12 mouse cellular contexts compared by ENCODE assay signal in genomic region chr6:37064214-37064830, GRCm38 (mm10).
DNase-seq lines count a peak whose midpoint lies in the region; ATAC-seq lines count a peak whose summit lies in the region.
"Had no signal": no experiment of that assay in that cellular context is flagged by ENCODE, and none has a peak within 500 bp of the region (broad histone marks: within the 10 kb centered on the region; RNA-seq: fewer than 3 reads in every experiment).

No protein-coding gene starts in this region.

- H3K27me3 ChIP-seq in heart, embryonic 15.5 days, result no peaks in the 10 kb centered on the region
- no peaks in the 10 kb centered on the region for H3K27me3 ChIP-seq in megakaryocyte, embryonic 14.5 days (replicated peaks)

- peak; percentile 83 for ATAC-seq in heart, embryonic 15.5 days (replicated peaks; ENCODE audit: insufficient number of reproducible peaks, insufficient read depth, low FRiP score, low read depth)
- ATAC-seq in megakaryocyte, adult 5-6 weeks (ENCODE audit: poor library complexity, severe bottlenecking), result no peak
- peak; percentile 54 to 56; a peak in 3 of 4 replicates for ATAC-seq in hematopoietic stem cell, adult 5-6 weeks (replicated peaks in 1 of 2; ENCODE audit: insufficient read depth in 1 of 2, low FRiP score in 2 of 2, low TSS enrichment in 1 of 2, low read depth in 1 of 2, poor library complexity in 2 of 2, severe bottlenecking in 2 of 2)
- ATAC-seq: intestine, embryonic 16.5 days had no signal

- H3K9ac ChIP-seq in heart, embryonic 15.5 days, result no peak overlapping the region

- no peaks in the 10 kb centered on the region for H3K36me3 ChIP-seq in heart, embryonic 15.5 days
- H3K36me3 ChIP-seq in megakaryocyte, embryonic 14.5 days (replicated peaks; ENCODE audit: low read length), result no peaks in the 10 kb centered on the region
- H3K36me3 ChIP-seq: forebrain, embryonic 10.5 days had no signal

- no peak overlapping the region for H3K4me3 ChIP-seq in heart, embryonic 15.5 days
- H3K4me3 ChIP-seq in megakaryocyte, embryonic 14.5 days (replicated peaks), result peak overlapping the region; percentile 76
- H3K4me3 ChIP-seq: forebrain, embryonic 10.5 days had no signal

- H3K27ac ChIP-seq in heart, embryonic 15.5 days, result peak overlapping the region; percentile 29; the same call in 1 of the 2 replicates
- H3K27ac ChIP-seq: forebrain, embryonic 10.5 days had no signal

- 0 out of 2 replicates have a peak, but pooled peaks cover 9% of the 10 kb centered on the region for H3K4me1 ChIP-seq in heart, embryonic 15.5 days (replicated peaks)
- peaks cover 54% of the 10 kb centered on the region for H3K4me1 ChIP-seq in megakaryocyte, embryonic 14.5 days
- H3K4me1 ChIP-seq: forebrain, embryonic 10.5 days had no signal

- no peaks in the 10 kb centered on the region for H3K9me3 ChIP-seq in heart, embryonic 15.5 days (replicated peaks)
- H3K9me3 ChIP-seq in megakaryocyte, embryonic 14.5 days, result no peaks in the 10 kb centered on the region
- H3K9me3 ChIP-seq: forebrain, embryonic 10.5 days had no signal

- DNase-seq in heart, postnatal 4 days, result no peak
- peak; percentile 20 for DNase-seq in mesoderm, embryonic 11.5 days (ENCODE audit: low read depth, low spot score)
- DNase-seq in left cerebral cortex, adult 8-10 months (ENCODE audit: low spot score in 2 of 2), result no peak
- DNase-seq: cerebellum, postnatal 10 days; gastrocnemius, postnatal 14 days; right cerebral cortex, adult 18-20 months had no signal

- H3K4me2 ChIP-seq in heart, embryonic 15.5 days, result no peak overlapping the region

- 25% methylated on average over 10 of the region's 10 CpGs for WGBS in heart, embryonic 15.5 days
